Mouse (Mus musculus): ENCODE data around the gene Spint2. TPM values are rescaled to one million over a fixed set of nuclear protein-coding genes. Genes with fewer than 3 reads are reported as not detected.

Spint2 gene
- total RNA-seq (2023): 10 to 100 TPM; 22.0 to 24.0 TPM

DNA sequence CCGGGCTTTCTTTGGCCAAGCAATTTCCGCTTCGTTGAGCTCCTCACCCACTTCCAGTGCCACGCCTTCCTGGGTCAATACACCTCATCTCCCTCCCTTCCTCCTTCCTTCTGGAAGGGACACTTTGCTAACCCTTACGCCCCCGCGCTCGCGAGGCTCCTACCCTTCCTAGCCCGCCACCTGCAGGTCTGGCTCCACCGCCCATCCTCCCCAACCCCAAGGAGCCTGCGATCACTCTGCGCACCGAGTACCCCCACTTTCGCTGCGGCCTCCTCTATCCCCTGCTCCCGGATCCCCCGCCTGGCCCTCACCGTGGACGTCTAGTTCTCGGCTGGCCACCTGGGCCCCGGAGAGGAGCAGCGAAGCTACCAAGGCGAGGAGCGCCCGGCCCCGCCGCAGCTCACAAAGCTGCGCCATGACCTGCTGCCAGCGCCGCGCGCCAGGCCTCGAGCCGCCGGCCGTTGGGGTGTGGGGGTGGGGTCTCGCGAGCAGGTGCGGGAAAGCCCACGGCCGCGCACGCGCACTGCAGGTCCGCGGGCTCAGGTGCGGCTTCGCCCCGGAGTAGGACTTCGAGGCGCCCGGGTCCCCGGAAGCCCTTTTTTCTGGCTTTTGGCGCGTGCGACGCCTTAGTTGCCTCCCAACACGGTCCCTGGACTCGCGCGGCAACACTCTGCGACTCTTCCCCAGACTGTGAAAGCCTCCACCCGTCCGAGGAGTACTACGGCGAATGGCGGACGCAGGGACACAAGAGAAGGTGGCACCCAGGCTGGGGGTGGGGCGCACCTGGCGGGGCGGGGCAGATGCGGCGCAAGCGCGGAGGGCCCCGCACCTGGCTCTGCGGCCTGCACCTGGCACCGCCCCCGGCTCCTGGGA lies at the start of gene Spint2:
Gene Spint2, minus strand, starts transcription at position 712 of the 873 bp plus-strand sequence.

DNA sequence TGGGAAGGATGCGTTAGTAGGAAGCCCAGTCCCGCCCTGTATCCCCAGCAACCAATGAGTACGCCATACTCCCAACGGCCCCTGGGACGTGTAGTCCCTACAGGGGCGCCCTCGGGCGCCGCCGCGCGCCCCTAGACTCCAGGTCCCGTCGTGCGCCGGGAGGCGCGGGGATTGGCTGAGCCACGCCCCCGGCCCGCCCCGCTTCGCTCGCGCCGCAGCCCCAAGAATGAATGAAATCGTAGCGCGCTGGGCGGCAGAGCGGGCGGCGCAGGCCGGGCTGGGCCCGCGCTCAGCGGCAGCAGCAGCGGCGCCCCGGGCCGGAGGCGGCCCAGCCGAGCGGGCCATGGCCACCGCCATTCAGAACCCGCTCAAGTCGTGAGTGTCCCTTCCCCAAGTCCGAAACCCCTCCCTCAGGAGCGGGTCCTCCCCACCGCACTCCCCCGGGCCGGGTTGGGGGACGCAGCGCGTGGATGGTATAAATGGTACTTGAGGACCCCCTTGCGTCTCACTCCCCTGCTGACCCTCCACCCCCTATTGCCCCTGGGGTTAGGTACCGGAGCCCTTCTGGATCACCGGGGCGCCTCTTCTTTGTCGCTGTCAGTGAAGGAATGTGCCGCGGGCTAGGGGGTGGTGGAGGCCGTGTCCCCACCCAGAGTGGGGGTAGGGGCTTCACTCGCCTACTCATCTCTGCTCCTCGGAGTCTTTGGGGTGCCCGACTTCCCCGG lies 22.2 kb upstream of the Spint2 start, which contains the start of gene Dpf1:
Gene Dpf1, plus strand, starts transcription at position 214 of the 725 bp plus-strand sequence.

DNA sequence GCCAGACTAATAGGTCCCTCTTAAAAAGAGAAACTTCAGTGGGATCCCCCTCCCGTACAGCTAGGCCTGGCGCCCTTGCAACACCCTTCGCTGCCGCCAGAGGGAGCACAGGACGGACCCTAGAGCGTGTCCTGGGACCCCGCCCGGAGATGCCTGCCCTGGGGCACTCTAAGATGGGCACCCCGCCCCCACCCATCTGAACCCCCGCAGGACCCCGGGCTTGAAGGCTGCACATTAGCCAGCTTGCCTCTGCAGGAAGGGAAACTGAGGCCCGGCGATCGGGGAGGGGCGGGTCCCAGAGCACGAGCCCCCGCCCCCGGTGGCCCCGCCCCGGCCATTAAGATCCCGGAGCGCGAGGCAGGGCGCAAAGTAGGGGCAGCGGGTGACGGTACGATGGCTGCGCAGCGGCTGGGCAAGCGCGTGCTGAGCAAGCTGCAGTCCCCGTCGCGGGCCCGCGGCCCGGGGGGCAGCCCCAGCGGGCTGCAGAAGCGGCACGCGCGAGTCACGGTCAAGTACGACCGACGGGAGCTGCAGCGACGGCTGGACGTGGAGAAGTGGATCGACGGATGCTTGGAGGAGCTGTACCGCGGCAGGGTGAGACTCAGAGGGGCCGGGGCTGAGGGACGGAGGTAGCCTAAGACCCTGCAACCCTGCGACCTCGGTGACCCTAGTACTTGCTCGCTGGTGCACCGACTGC lies 7.4 kb upstream of the Spint2 start, which contains the start of gene Ppp1r14a:
Gene Ppp1r14a, plus strand, starts transcription at position 367 of the 697 bp plus-strand sequence.

DNA sequence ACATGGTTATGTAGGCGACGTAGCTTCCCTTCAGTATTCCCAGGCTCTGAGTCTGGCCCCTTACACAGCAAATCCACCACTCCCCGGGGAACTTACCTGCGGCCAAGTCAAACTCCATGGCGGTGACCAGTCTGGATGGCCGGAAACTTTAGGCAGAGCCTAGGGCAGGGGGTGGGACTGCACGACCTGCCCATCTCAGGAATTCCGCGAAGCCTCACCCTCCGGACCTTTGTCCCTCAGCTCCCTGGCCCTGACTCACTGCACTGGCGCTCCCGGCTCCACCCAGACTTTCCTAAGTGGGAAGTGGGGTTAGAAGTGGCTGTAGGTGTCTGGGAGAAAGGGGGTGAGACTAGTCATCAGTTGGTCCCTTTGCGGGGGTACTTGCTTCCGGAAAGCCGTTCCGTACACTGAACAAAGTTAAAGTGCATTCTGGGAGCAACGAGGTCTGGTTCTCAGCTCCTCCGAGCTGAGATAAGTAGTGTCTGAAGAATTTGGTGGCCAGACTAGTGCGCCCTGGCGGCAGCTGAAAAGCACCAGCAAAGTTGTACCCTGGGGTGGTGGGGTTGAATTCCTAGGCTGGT lies 33.4 kb downstream of the Spint2 start, which contains the start of gene 2200002D01Rik:
Gene 2200002D01Rik, minus strand, starts transcription at position 206 of the 581 bp plus-strand sequence.

DNA sequence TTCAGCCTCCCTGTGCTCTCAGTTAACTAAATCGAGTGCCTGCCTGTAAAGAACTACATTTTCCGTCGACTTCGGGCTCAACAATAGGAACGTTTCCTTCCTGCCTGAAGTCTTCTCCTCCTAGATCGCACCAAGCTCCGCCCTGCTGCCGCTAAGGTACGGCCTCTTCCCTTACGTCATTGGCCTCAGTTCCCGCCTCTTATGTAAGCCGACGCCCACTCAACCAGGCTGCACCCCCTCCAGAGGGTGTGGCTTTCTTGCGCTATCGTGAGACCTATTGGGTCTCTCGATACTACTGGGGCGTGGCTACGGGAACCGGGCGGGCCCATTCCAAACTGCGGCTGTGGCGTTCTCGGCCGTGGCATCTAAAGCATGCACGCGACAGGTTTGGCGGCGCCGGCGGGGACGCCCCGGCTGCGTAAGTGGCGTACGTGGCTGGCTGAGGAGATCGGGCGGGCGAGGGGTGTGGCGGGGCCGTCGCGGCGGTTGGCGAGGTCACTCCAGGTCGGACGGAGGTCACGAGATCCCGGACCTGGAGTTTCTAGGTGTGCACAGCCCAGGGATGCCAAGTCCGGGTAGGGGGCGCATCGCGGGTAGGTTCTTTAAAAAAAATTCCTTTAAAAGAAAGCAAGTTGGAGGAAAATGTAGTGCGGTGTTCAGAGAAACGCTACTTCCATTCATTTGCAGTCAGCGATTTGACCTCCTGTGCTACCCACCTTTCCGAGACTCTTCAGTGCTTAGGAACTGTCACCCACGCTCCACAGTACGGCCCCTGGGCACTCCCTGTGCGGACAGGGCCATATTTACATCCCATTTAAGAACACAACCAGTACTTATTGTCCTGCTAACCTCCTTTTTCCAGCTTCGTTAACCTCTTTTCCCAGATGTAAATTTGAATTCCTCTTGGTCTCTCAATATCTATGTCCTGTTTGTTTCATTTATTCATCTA lies 43.4 kb downstream of the Spint2 start, which contains the start of gene Yif1b:
Gene Yif1b, plus strand, starts transcription at position 311 of the 949 bp plus-strand sequence.

DNA sequence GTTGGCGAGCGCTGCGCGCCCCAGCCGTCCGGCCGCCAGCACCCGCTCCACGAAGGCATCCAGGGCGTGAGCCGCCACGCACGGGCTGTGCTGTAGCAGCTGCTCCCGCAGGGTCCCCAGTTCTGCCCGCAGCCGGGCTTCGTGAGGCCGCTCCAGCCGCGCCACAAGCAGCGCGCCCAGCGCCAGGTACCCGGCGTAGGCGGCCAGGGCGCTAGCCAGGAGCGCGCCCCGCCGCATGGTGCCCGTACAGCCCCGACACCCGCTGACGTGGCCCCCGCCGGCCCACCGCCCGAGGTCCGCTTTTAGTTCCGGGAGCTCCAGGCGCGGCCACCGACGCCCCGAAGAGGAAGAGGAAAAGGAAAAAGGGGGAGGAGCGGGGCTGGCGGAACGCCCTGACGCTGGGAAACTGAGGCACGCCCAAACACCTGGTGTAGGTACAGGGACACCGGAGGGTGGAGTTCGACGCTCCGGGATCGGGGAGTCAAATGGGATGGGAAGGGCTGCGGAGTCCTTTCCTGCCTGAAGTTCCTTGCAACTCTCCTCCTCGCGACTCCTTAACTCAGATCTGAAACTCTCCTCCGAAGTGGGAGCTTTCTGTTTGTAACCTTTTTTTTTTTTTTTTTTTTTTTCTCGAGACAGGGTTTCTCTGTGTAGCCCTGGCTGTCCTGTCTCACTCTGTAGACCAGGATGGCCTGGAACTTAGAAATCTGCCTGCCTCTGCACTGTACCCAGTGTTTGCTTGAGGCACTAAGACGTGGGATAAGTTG lies 49.3 kb downstream of the Spint2 start, which contains the start of gene Kcnk6:
Gene Kcnk6, minus strand, starts transcription at position 269 of the 767 bp plus-strand sequence.

DNA sequence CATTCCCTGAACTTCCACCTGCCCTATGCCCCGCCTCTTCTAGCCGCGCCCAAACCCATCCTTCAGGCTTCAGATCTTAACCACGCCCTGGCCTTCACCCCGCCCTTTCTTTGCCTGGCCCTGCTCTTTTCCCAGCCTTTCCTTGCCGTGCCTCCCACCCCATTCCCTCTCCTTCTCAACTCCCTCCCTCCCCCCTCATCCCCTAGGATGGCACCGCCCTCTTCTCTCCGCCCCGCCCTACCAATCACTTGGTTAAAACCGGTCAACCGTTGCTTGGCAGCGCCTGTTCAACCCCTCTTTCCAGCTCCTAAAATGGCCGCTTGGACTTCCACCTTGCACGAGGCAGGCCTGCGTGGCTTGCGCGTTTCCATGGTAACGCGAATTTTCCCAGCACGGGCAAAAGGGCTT lies 68.0 kb downstream of the Spint2 start, which contains the start of gene Catsperg1:
Gene Catsperg1, minus strand, starts transcription at position 361 of the 408 bp plus-strand sequence.

Other genes with a start within 250 kb of the Spint2 start
- gene Ryr1, start 156.7 kb downstream of the Spint2 start, total RNA-seq (2023): under 1 TPM; 0.18 to 0.20 TPM
- gene Rasgrp4, start 147.1 kb downstream of the Spint2 start, total RNA-seq (2023): 100 to 1,000 TPM; 271 to 292 TPM
- 10 to 100 TPM; 14.4 to 18.2 TPM for gene Fam98c, start 125.7 kb downstream of the Spint2 start, total RNA-seq (2023)
- gene Ggn, start 111.7 kb downstream of the Spint2 start, total RNA-seq (2023): under 1 TPM; 0.24 to 0.82 TPM
- 1 to 10 TPM; 2.4 to 3.0 TPM for gene Spred3, start 111.5 kb downstream of the Spint2 start, total RNA-seq (2023)
- 100 to 1,000 TPM; 165 to 168 TPM for gene Psmd8, start 101.2 kb downstream of the Spint2 start, total RNA-seq (2023)
- gene Catsperg1, start 67.9 kb downstream of the Spint2 start, total RNA-seq (2023): 1 to 10 TPM; 1.3 to 2.2 TPM
- gene Kcnk6, start 49.4 kb downstream of the Spint2 start, total RNA-seq (2023): 1 to 10 TPM; 6.3 to 8.5 TPM
- gene Yif1b, start 43.6 kb downstream of the Spint2 start, total RNA-seq (2023): 10 to 100 TPM; 20.9 to 21.0 TPM
- gene 2200002D01Rik, start 33.4 kb downstream of the Spint2 start, total RNA-seq (2023): under 1 TPM in 1 of 2 experiments, not detected in 1; 0.59 TPM
- not detected for gene Ppp1r14a, start 7.4 kb upstream of the Spint2 start, total RNA-seq (2023)
- not detected for gene Dpf1, start 22.0 kb upstream of the Spint2 start, total RNA-seq (2023)
- gene Sipa1l3, start 236.7 kb upstream of the Spint2 start, total RNA-seq (2023): 10 to 100 TPM; 33.5 to 36.3 TPM